Comparison of ENCODE assay signal across 8 mouse cellular contexts in the genomic region with DNA sequence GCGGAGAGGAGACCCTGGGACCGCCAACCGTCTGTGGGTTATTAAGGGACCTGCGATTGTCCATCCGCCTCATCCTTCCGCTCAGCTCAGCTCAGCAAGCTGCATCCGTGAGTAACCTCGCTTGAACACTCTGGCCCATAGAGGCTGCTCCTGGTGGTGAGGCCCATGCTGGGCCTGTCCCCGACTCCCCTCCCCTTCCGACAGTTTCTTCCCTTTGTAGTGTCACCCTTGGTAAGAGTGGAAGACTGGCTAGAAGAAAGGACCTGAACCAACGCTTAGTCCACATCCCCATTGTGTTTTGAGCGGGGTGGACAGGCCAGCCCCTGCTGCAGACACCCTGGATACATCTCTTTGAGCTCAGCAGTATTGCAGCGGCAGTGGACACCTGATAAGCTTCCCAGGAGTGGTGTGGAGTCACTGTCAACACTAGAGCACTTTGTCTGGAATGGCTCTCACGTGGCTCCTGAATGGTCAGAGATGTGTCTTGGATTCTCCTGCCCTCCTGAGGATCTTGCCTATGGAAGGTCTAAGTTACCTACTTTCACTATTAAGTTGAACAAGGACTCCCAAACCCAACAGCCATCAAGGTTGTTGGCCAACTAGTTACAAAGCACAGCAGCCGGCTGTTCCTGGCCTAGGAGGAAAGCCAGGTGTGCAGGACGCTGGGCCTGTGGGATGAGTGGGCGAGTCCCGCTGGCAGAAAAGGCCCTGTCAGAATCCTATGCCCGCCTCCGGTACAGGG. TPM values are rescaled to one million over a fixed set of nuclear protein-coding genes. Genes with fewer than 3 reads are reported as not detected.
DNase-seq lines count a peak whose midpoint lies in the region; ATAC-seq and TF ChIP-seq lines count a peak whose summit lies in the region.

No protein-coding gene starts in this region.

- peak overlapping the region; percentile 4; the same call in 1 of the 2 replicates for H3K27ac ChIP-seq in cerebellum, adult 2 months (ENCODE audit: insufficient read depth, low read length)
- H3K27ac ChIP-seq in testis, adult 2 months (ENCODE audit: control insufficient read depth, insufficient read depth, low read depth, low read length) = peak overlapping the region; percentile 71
- H3K27ac ChIP-seq in limb, embryonic 13.5 days = no peak overlapping the region
- peak overlapping the region; percentile 47 for H3K27ac ChIP-seq in olfactory bulb, adult 2 months (ENCODE audit: insufficient read depth, low read depth, low read length)

- no peaks in the 10 kb centered on the region for H3K27me3 ChIP-seq in cerebellum, adult 2 months (ENCODE audit: control insufficient read depth, insufficient read depth, low read length)
- H3K27me3 ChIP-seq in testis, adult 2 months (ENCODE audit: control insufficient read depth, insufficient read depth, low read length) = no peaks in the 10 kb centered on the region
- no peaks in the 10 kb centered on the region for H3K27me3 ChIP-seq in limb, embryonic 13.5 days

- TF ChIP-seq CTCF in cerebellum, adult 2 months (IDR thresholded peaks at IDR 0.05; ENCODE audit: borderline replicate concordance, insufficient read depth, low read depth, low read length) = no peak
- TF ChIP-seq CTCF in testis, adult 2 months (IDR thresholded peaks at IDR 0.05; ENCODE audit: control insufficient read depth, insufficient read depth, insufficient replicate concordance, low read depth, low read length) = no peak
- TF ChIP-seq CTCF in olfactory bulb, adult 2 months (IDR thresholded peaks at IDR 0.05; ENCODE audit: insufficient read depth, low read depth, low read length) = no peak

- no peaks in the 10 kb centered on the region for H3K36me3 ChIP-seq in testis, adult 2 months (ENCODE audit: control insufficient read depth, insufficient read depth, low read length)
- peaks cover 35% of the 10 kb centered on the region for H3K36me3 ChIP-seq in limb, embryonic 13.5 days

- peak overlapping the region; percentile 79 for H3K9ac ChIP-seq in limb, embryonic 13.5 days

- 26% methylated on average over 20 of the region's 20 CpGs for WGBS in cerebellum, adult 2 months
- 32% methylated on average over 20 of the region's 20 CpGs for WGBS in limb, embryonic 13.5 days
- 24% methylated on average over 20 of the region's 20 CpGs for WGBS in olfactory bulb, adult 2 months

- TF ChIP-seq POLR2A in cerebellum, adult 2 months (IDR thresholded peaks at IDR 0.05; ENCODE audit: borderline replicate concordance, insufficient read depth, low read length) = no peak
- no peak for TF ChIP-seq POLR2A in testis, adult 2 months (IDR thresholded peaks at IDR 0.05; ENCODE audit: control insufficient read depth, low read depth, low read length)
- TF ChIP-seq POLR2A in olfactory bulb, adult 2 months (IDR thresholded peaks at IDR 0.05; ENCODE audit: insufficient read depth, low read depth, low read length) = no peak

- ATAC-seq in limb, embryonic 13.5 days (ENCODE audit: low FRiP score, low read depth) = peak; percentile 45

- H3K4me3 ChIP-seq in cerebellum, adult 2 months (replicated peaks; ENCODE audit: insufficient read depth, low read depth, low read length) = peak overlapping the region; percentile 65
- peak overlapping the region; percentile 90 for H3K4me3 ChIP-seq in testis, adult 2 months (ENCODE audit: control insufficient read depth, low read depth, low read length)
- peak overlapping the region; percentile 69 for H3K4me3 ChIP-seq in limb, embryonic 13.5 days
- H3K4me3 ChIP-seq in olfactory bulb, adult 2 months (ENCODE audit: insufficient read depth, low read depth, low read length) = peak overlapping the region; percentile 70

- H3K4me1 ChIP-seq in cerebellum, adult 2 months (ENCODE audit: control insufficient read depth, insufficient read depth, low read length) = peaks cover 12% of the 10 kb centered on the region; the same call in 1 of the 2 replicates
- H3K4me1 ChIP-seq in testis, adult 2 months (ENCODE audit: control insufficient read depth, insufficient read depth, low read length) = peaks cover 21% of the 10 kb centered on the region
- peaks cover 17% of the 10 kb centered on the region for H3K4me1 ChIP-seq in limb, embryonic 13.5 days
- H3K4me1 ChIP-seq in olfactory bulb, adult 2 months (ENCODE audit: control insufficient read depth, insufficient read depth, low read length) = peaks cover 10% of the 10 kb centered on the region

- H3K4me2 ChIP-seq in limb, embryonic 13.5 days (replicated peaks) = peak overlapping the region; percentile 84

- DNase-seq in cerebellum, adult 2 months = no peak
- DNase-seq in cerebellum, postnatal 4 days (ENCODE audit: low spot score in 2 of 2) = no peak
- DNase-seq in testis, postnatal 10 days (ENCODE audit: low spot score) = no peak
- no peak for DNase-seq in urinary bladder, adult 18-20 months (ENCODE audit: low spot score in 2 of 2)
- no peak for DNase-seq in cerebellum, postnatal 10 days

- H3K9me3 ChIP-seq in limb, embryonic 13.5 days = no peaks in the 10 kb centered on the region

RNA-seq across cellular contexts. Expression of a gene that starts 0.8 kb away (rescaled TPM):
- 36.0 and 38.0 TPM in 2 replicates for polyA plus RNA-seq in cerebellum, adult 2 months (2012; rRNA removed)
- polyA plus RNA-seq in testis, adult 2 months (2012; rRNA removed) = 9.7 and 13.3 TPM in 2 replicates
- polyA plus RNA-seq in limb, embryonic 13.5 days (2015; fragmentation: Nextera tagmentation; extraction: Ambion mirVana) = 14.8 and 15.5 TPM in 2 replicates
- not detected in 2 replicates for polyA plus RNA-seq in olfactory bulb, adult 2 months (2012; ENCODE audit: insufficient read depth, insufficient read length, low replicate concordance, missing spikeins)

RNA-seq across cellular contexts. Expression of a gene that starts 16.0 kb away (rescaled TPM):
- polyA plus RNA-seq in cerebellum, adult 2 months (2012; rRNA removed) = 14.7 and 16.1 TPM in 2 replicates
- 35.7 and 56.1 TPM in 2 replicates for polyA plus RNA-seq in testis, adult 2 months (2012; rRNA removed)
- polyA plus RNA-seq in limb, embryonic 13.5 days (2015; fragmentation: Nextera tagmentation; extraction: Ambion mirVana) = 4.9 and 5.7 TPM in 2 replicates
- polyA plus RNA-seq in olfactory bulb, adult 2 months (2012; ENCODE audit: insufficient read depth, insufficient read length, low replicate concordance, missing spikeins) = not detected in 2 replicates

Comparison
In these comparisons a context has a peak if more than half of its experiments do, and no peak if none do; other contexts are left out.
1. RNA of a gene that starts 0.8 kb away (polyA plus RNA-seq): 36.0 to 38.0 TPM in cerebellum, adult 2 months, 14.8 to 15.5 TPM in limb, embryonic 13.5 days and 9.7 to 13.3 TPM in testis, adult 2 months; not detected in olfactory bulb, adult 2 months; every median in the first group is over 10 times any median in the second.
2. Peak in every context shown above with its lines, with median percentiles within 50 percentile points of each other: H3K4me3 ChIP-seq.